Mouse (Mus musculus): ENCODE results near the gene Ugt1a7c. TPM values are rescaled to one million over a fixed set of nuclear protein-coding genes. Genes with fewer than 3 reads are reported as not detected.

Ugt1a7c gene
- polyA plus RNA-seq, 1 experiment from 2014 or later, result 3.0 TPM

DNA sequence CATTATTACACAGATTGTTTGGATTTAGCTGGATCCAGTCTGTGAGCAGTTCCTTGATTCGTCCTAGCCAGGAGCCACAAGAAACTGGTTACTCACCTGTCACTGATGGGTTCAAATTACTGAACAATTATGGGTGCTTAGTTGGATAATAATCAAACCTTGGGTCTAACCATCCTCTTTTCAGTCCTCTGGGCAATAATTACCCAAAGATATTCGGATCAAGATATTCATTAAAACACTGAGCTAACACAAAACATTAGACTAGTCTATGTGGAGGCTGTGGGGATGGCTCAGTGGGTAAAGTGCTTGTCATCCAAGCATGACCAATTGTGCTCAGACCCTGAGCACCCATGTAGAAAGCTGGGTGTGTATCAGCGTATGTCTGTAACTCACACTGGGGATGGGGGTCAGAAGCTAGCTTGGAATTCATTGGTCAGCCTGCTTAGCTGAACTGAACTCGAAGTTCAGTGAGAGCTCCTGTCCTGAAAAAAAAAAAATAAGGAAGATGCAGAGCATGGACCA, 141.1 kb downstream of the Ugt1a7c start:
- H3K4me1 ChIP-seq (ENCODE audit: control insufficient read depth, insufficient read depth, low read length), result no peaks in the 10 kb centered on the region
- no peak for ATAC-seq (ENCODE audit: insufficient number of reproducible peaks, insufficient read depth, low FRiP score, low read depth)
- no peak overlapping the region for H3K4me3 ChIP-seq (ENCODE audit: low read depth, low read length)
- no peak overlapping the region for H3K4me2 ChIP-seq (replicated peaks; ENCODE audit: low read depth, low read length)
- H3K27me3 ChIP-seq (ENCODE audit: control insufficient read depth, insufficient read depth, low read length), result no peaks in the 10 kb centered on the region
- H3K9ac ChIP-seq (replicated peaks; ENCODE audit: low read depth, low read length), result no peak overlapping the region
- no peak overlapping the region for H3K27ac ChIP-seq (ENCODE audit: low read length)
- peaks cover 88% of the 10 kb centered on the region for H3K9me3 ChIP-seq (ENCODE audit: control insufficient read depth, low read depth, low read length)
- H3K36me3 ChIP-seq (ENCODE audit: control insufficient read depth, insufficient read depth, low read length), result no peaks in the 10 kb centered on the region
- 65% methylated on average over 4 of the region's 4 CpGs for WGBS

DNA sequence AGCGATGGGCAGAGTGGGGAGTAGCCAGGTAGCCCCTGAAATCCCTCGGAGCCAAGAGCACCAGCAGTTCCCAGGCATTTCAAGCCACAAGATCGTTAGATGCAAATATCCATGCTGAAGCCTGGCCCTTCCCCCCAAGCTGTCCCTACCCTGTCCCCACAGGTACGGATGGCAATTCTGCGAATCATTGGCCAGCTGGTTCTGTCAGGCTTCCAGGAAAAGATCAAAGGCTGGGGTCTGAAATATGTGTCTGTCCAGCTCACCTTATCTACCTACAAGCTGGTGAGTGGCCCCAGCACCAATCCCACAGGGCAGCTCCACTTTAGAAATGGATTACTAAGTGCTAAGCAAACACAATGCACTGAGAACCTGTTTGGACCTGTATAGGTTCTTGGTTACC, 142.4 kb downstream of the Ugt1a7c start:
- H3K27me3 ChIP-seq (ENCODE audit: control insufficient read depth, insufficient read depth, low read length), result no peaks in the 10 kb centered on the region
- no peak overlapping the region for H3K9ac ChIP-seq (replicated peaks; ENCODE audit: low read depth, low read length)
- H3K4me1 ChIP-seq (ENCODE audit: control insufficient read depth, insufficient read depth, low read length), result no peaks in the 10 kb centered on the region
- H3K9me3 ChIP-seq (ENCODE audit: control insufficient read depth, low read depth, low read length), result peaks cover 84% of the 10 kb centered on the region
- ATAC-seq (ENCODE audit: insufficient number of reproducible peaks, insufficient read depth, low FRiP score, low read depth), result peak; percentile 2; the same call in 1 of the 2 replicates
- H3K4me2 ChIP-seq (replicated peaks; ENCODE audit: low read depth, low read length), result no peak overlapping the region
- H3K27ac ChIP-seq (ENCODE audit: low read length), result no peak overlapping the region
- H3K4me3 ChIP-seq (ENCODE audit: low read depth, low read length), result no peak overlapping the region
- no peaks in the 10 kb centered on the region for H3K36me3 ChIP-seq (ENCODE audit: control insufficient read depth, insufficient read depth, low read length)
- WGBS, result 74% methylated on average over 5 of the region's 5 CpGs

DNA sequence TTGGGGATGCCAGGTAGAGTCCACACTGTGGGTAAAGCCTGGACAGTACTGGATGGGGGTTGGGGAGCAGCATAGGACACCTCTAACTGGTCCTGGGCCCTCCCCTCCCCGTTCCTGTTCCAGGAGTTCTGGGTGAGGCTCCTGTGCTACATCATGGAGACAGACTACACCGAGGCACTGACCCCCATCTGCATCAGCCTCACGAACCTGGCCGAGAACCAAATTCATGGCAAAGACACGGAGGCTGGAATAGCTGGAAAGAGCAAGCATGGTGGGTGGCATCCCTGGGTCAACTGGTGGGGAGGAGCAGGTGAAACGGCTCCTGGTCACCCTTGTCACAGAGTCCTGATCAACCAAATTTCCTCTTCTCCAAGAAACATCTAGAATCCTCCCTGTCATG, 143.9 kb downstream of the Ugt1a7c start:
- H3K4me2 ChIP-seq (replicated peaks; ENCODE audit: low read depth, low read length), result no peak overlapping the region
- H3K4me1 ChIP-seq (ENCODE audit: control insufficient read depth, insufficient read depth, low read length), result no peaks in the 10 kb centered on the region
- H3K27ac ChIP-seq (ENCODE audit: low read length), result no peak overlapping the region
- no peaks in the 10 kb centered on the region for H3K36me3 ChIP-seq (ENCODE audit: control insufficient read depth, insufficient read depth, low read length)
- ATAC-seq (ENCODE audit: insufficient number of reproducible peaks, insufficient read depth, low FRiP score, low read depth), result no peak
- no peak overlapping the region for H3K4me3 ChIP-seq (ENCODE audit: low read depth, low read length)
- H3K9ac ChIP-seq (replicated peaks; ENCODE audit: low read depth, low read length), result no peak overlapping the region
- 75% methylated on average over 6 of the region's 6 CpGs for WGBS
- peaks cover 79% of the 10 kb centered on the region for H3K9me3 ChIP-seq (ENCODE audit: control insufficient read depth, low read depth, low read length)
- H3K27me3 ChIP-seq (ENCODE audit: control insufficient read depth, insufficient read depth, low read length), result no peaks in the 10 kb centered on the region

DNA sequence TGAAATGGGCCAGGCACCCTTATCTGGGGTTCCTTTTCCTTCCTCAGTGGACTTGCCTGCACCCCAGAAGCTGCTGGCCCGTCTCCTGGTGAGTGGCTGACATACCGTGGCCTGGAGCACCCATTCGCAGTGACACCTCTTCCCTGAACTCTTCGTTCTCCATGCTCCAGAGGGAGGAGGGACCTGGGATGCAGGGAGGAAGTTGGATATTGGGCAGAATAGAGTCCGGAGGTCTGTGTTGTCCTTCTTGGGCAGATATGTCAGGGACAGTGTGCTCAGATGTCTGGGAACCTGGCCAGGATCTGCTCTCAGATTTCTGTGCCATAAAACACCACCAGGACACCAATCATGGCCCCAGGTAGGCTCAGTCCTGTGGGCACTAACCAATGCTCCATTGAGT, 145.2 kb downstream of the Ugt1a7c start:
- Histone ChIP-seq H3K9me3 (ENCODE audit: control insufficient read depth, low read depth, low read length) (peaks cover 80% of the 10 kb centered on the region), H3K27ac (ENCODE audit: low read length) (no peak overlapping the region), H3K4me1 (ENCODE audit: control insufficient read depth, insufficient read depth, low read length) (no peaks in the 10 kb centered on the region), H3K4me3 (ENCODE audit: low read depth, low read length) (no peak overlapping the region), H3K4me2 (replicated peaks; ENCODE audit: low read depth, low read length) (no peak overlapping the region), H3K27me3 (ENCODE audit: control insufficient read depth, insufficient read depth, low read length) (no peaks in the 10 kb centered on the region), H3K36me3 (ENCODE audit: control insufficient read depth, insufficient read depth, low read length) (no peaks in the 10 kb centered on the region), H3K9ac (replicated peaks; ENCODE audit: low read depth, low read length) (no peak overlapping the region)
- no peak for ATAC-seq (ENCODE audit: insufficient number of reproducible peaks, insufficient read depth, low FRiP score, low read depth)
- 78% methylated on average over 5 of the region's 5 CpGs for WGBS

DNA sequence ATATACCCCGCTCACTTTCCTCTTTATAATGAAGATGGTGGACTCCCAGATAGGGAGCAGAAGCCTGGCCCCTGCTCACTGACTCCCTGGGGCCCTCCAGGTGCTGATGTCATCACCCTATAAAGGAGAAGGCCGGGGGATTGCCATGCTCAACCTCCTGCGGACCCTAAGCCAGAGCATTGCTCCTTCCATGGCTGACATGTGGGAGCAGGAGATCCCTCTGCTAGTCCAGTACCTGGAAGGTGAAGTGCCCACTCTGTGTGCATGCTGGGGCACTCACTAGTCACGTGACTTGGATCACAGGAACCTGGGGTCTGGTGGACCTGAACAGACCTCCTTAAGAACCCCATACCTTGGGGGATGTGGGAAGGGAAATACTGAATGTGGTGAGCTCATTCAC, 145.7 kb downstream of the Ugt1a7c start:
- 72% methylated on average over 4 of the region's 4 CpGs for WGBS

DNA sequence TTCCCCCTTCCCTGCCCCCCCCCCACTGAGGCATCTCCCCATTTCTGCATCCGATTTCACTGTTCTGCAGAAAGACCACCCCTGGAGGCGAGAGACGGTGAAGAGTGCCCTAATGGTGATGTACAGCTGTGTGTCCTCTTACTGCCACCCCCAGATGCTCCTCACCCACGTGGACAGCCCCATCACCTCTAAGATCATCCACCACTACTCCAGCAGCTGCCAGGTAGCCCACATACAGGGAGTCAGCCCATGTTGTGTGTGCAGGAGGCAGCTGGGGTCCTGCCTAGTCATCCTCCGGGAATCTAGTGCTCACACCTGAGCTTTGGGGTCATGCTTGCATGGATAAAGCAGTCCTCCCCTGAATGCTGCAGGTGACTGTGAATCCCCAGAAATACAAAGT, 149.0 kb downstream of the Ugt1a7c start:
- no peaks in the 10 kb centered on the region for H3K4me1 ChIP-seq (ENCODE audit: control insufficient read depth, insufficient read depth, low read length)
- H3K4me3 ChIP-seq (ENCODE audit: low read depth, low read length), result no peak overlapping the region
- no peak overlapping the region for H3K9ac ChIP-seq (replicated peaks; ENCODE audit: low read depth, low read length)
- H3K9me3 ChIP-seq (ENCODE audit: control insufficient read depth, low read depth, low read length), result peaks cover 86% of the 10 kb centered on the region
- no peak overlapping the region for H3K27ac ChIP-seq (ENCODE audit: low read length)
- H3K4me2 ChIP-seq (replicated peaks; ENCODE audit: low read depth, low read length), result no peak overlapping the region
- WGBS, result 62% methylated on average over 5 of the region's 5 CpGs
- no peaks in the 10 kb centered on the region for H3K36me3 ChIP-seq (ENCODE audit: control insufficient read depth, insufficient read depth, low read length)
- no peak for ATAC-seq (ENCODE audit: insufficient number of reproducible peaks, insufficient read depth, low FRiP score, low read depth)
- H3K27me3 ChIP-seq (ENCODE audit: control insufficient read depth, insufficient read depth, low read length), result no peaks in the 10 kb centered on the region

More for the DNA sequence above, 145.7 kb downstream of the Ugt1a7c start:
- H3K9me3 ChIP-seq (ENCODE audit: control insufficient read depth, low read depth, low read length), result peaks cover 79% of the 10 kb centered on the region
- H3K4me1 ChIP-seq (ENCODE audit: control insufficient read depth, insufficient read depth, low read length), result no peaks in the 10 kb centered on the region
- no peak overlapping the region for H3K27ac ChIP-seq (ENCODE audit: low read length)
- no peak overlapping the region for H3K4me2 ChIP-seq (replicated peaks; ENCODE audit: low read depth, low read length)
- H3K9ac ChIP-seq (replicated peaks; ENCODE audit: low read depth, low read length), result no peak overlapping the region
- ATAC-seq (ENCODE audit: insufficient number of reproducible peaks, insufficient read depth, low FRiP score, low read depth), result peak; percentile 1; the same call in 1 of the 2 replicates
- H3K4me3 ChIP-seq (ENCODE audit: low read depth, low read length), result no peak overlapping the region
- H3K36me3 ChIP-seq (ENCODE audit: control insufficient read depth, insufficient read depth, low read length), result no peaks in the 10 kb centered on the region
- no peaks in the 10 kb centered on the region for H3K27me3 ChIP-seq (ENCODE audit: control insufficient read depth, insufficient read depth, low read length)

DNA sequence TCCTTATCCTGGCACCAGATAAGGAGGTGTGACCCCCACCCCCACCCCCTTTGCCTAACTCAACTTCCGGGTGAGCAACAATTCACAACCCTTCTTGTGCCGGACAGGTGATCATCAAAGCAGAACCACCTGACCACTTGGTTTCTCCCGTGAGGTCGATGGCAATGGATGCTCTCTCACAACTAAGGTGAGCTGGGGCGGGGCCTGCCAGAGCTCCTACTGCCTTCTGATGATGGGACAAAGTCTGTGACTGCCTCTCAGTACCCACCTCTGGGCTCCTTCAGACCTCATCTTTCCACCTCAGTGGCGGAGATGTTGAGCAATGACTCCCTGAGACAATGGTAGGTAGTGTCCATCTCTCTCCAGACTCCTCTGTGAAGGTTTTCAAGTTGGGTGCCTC, 151.0 kb downstream of the Ugt1a7c start:
- H3K4me3 ChIP-seq (ENCODE audit: low read depth, low read length), result no peak overlapping the region
- no peaks in the 10 kb centered on the region for H3K27me3 ChIP-seq (ENCODE audit: control insufficient read depth, insufficient read depth, low read length)
- H3K36me3 ChIP-seq (ENCODE audit: control insufficient read depth, insufficient read depth, low read length), result no peaks in the 10 kb centered on the region
- 77% methylated on average over 6 of the region's 6 CpGs for WGBS
- no peak overlapping the region for H3K27ac ChIP-seq (ENCODE audit: low read length)
- H3K9ac ChIP-seq (replicated peaks; ENCODE audit: low read depth, low read length), result no peak overlapping the region
- ATAC-seq (ENCODE audit: insufficient number of reproducible peaks, insufficient read depth, low FRiP score, low read depth), result no peak
- no peak overlapping the region for H3K4me2 ChIP-seq (replicated peaks; ENCODE audit: low read depth, low read length)
- peaks cover 86% of the 10 kb centered on the region for H3K9me3 ChIP-seq (ENCODE audit: control insufficient read depth, low read depth, low read length)
- no peaks in the 10 kb centered on the region for H3K4me1 ChIP-seq (ENCODE audit: control insufficient read depth, insufficient read depth, low read length)

DNA sequence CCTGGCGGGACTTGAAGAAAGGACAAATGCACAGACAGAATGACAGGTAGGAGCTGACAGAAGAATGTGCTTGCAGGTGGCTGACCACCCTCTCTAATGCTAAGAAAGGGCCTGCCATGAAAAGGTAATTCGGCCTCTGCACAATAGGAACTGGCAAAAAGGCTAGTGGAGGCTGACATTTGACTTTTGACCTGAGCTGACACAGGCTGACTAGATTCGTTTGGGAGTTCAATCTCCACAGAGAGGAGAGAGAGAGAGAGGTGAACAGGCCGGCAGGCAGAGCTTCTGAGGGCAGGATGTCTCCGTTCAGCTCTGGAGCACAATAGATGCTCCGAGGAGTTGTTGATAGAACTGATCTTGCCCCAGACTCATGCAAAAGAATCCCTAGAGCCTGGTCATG, 151.5 kb downstream of the Ugt1a7c start:
- WGBS, result 45% methylated on average over 6 of the region's 6 CpGs
- H3K4me3 ChIP-seq (ENCODE audit: low read depth, low read length), result no peak overlapping the region
- H3K27ac ChIP-seq (ENCODE audit: low read length), result no peak overlapping the region
- no peak for ATAC-seq (ENCODE audit: insufficient number of reproducible peaks, insufficient read depth, low FRiP score, low read depth)
- H3K4me1 ChIP-seq (ENCODE audit: control insufficient read depth, insufficient read depth, low read length), result no peaks in the 10 kb centered on the region
- H3K4me2 ChIP-seq (replicated peaks; ENCODE audit: low read depth, low read length), result no peak overlapping the region
- H3K9me3 ChIP-seq (ENCODE audit: control insufficient read depth, low read depth, low read length), result peaks cover 85% of the 10 kb centered on the region
- no peak overlapping the region for H3K9ac ChIP-seq (replicated peaks; ENCODE audit: low read depth, low read length)
- H3K36me3 ChIP-seq (ENCODE audit: control insufficient read depth, insufficient read depth, low read length), result no peaks in the 10 kb centered on the region
- no peaks in the 10 kb centered on the region for H3K27me3 ChIP-seq (ENCODE audit: control insufficient read depth, insufficient read depth, low read length)

DNA sequence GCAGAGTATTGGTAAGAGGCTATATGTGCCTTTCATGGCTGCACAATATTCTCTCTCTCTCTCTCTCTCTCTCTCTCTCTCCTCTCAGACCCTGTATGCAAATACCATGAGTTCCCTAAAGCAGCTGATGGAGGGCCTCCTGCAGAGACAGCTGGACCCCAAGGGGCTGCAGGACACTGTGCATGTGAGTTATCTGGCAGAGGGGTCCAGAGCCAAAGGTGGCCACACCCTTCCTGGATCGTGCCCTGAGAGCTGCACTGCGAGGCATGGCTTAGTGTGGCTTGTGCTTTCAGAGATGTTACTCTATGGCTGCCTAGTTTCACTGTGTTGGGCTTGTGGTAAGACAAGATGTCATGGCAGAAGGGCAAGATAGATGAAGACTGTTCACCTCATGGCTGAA, 152.8 kb downstream of the Ugt1a7c start:
- Histone ChIP-seq H3K4me3 (ENCODE audit: low read depth, low read length) (no peak overlapping the region), H3K4me2 (replicated peaks; ENCODE audit: low read depth, low read length) (no peak overlapping the region), H3K9me3 (ENCODE audit: control insufficient read depth, low read depth, low read length) (peaks cover 84% of the 10 kb centered on the region), H3K27ac (ENCODE audit: low read length) (no peak overlapping the region), H3K4me1 (ENCODE audit: control insufficient read depth, insufficient read depth, low read length) (no peaks in the 10 kb centered on the region), H3K36me3 (ENCODE audit: control insufficient read depth, insufficient read depth, low read length) (no peaks in the 10 kb centered on the region), H3K9ac (replicated peaks; ENCODE audit: low read depth, low read length) (no peak overlapping the region), H3K27me3 (ENCODE audit: control insufficient read depth, insufficient read depth, low read length) (no peaks in the 10 kb centered on the region)
- no peak for ATAC-seq (ENCODE audit: insufficient number of reproducible peaks, insufficient read depth, low FRiP score, low read depth)
- WGBS, result 47% methylated on average over 2 of the region's 2 CpGs

Data from stomach, embryonic 14.5 days (tissue).